Mouse (Mus musculus): ENCODE results near the gene Mamdc2.

DNA sequence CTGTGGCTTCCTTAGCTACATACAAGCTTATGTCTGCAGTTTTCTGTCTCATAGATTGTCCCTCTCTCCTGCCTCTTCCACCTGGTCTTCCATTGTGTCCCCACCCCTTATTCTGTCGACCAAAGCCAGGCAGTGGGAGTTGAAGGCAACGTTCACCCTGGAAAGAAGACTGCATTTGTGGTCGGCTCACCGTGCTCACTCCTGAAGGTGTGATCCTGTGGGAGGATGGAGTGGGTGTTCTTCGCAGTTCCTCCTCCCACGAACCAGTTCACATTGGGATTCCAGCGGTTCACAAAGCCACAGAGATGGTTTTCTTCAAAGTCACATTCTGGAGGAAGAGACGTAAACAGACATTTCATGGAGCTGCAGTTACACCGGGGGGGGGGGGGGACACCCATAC is 74.5 kb downstream of the Mamdc2 start:
- no peak for TF ChIP-seq POLR2A (IDR thresholded peaks at IDR 0.05; ENCODE audit: control insufficient read depth, low read depth, low read length)
- no peak for TF ChIP-seq CTCF (IDR thresholded peaks at IDR 0.05; ENCODE audit: control insufficient read depth, insufficient read depth, insufficient replicate concordance, low read depth, low read length)
